Mouse (Mus musculus) midbrain, embryonic 14.5 days (tissue): ENCODE measurements around the gene Ybx3. TPM values are rescaled to one million over a fixed set of nuclear protein-coding genes. Genes with fewer than 3 reads are reported as not detected.

Experiments
- ATAC-seq: fragments of 200-750 bp; cut with Nextera tagmentation; 2 replicates; pipeline ENCODE4 v1.8.0; 2017; ENCODE audit warnings: moderate number of reproducible peaks, moderate library complexity; ENCODE audit not compliant: low FRiP score, low TSS enrichment
- DNase-seq: peaks from one replicate; pipeline ENCODE4 v3.0.0-alpha.2; 2015
- H3K27ac ChIP-seq: fragments of 300-500 bp; sonication (generic); replicated peaks from 2 replicates; pipeline ENCODE4 v1.5.1; 2014; ENCODE audit warnings: mild to moderate bottlenecking, low read depth, low read length, moderate library complexity
- H3K27me3 ChIP-seq: fragments of 300-500 bp; sonication (generic); 2 replicates; pipeline ENCODE4 v1.6.1; 2014; ENCODE audit warnings: low read length, control low read depth, mixed read lengths; ENCODE audit not compliant: control insufficient read depth, insufficient read depth
- H3K36me3 ChIP-seq: fragments of 300-500 bp; sonication (generic); 2 replicates; pipeline ENCODE4 v1.6.1; 2014; ENCODE audit warnings: low read length, control low read depth; ENCODE audit not compliant: control insufficient read depth, insufficient read depth
- H3K4me1 ChIP-seq: fragments of 300-500 bp; sonication (generic); 2 replicates; pipeline ENCODE4 v1.6.1; 2014; ENCODE audit warnings: mild to moderate bottlenecking, antibody characterized with exemption, low read length, control low read depth; ENCODE audit not compliant: control insufficient read depth, insufficient read depth
- H3K4me2 ChIP-seq: fragments of 300-500 bp; sonication (generic); 2 replicates; pipeline ENCODE4 v1.6.1; 2014; ENCODE audit warnings: mild to moderate bottlenecking, low read length, moderate library complexity
- H3K4me3 ChIP-seq: fragments of 300-500 bp; sonication (generic); replicated peaks from 2 replicates; pipeline ENCODE4 v1.5.1; 2014; ENCODE audit warnings: low read depth, low read length
- H3K9ac ChIP-seq: fragments of 300-500 bp; sonication (generic); replicated peaks from 2 replicates; pipeline ENCODE4 v1.6.1; 2014; ENCODE audit warnings: mild to moderate bottlenecking, low read length, moderate library complexity
- H3K9me3 ChIP-seq: fragments of 300-500 bp; sonication (generic); 2 replicates; pipeline ENCODE4 v1.6.1; 2016; ENCODE audit warnings: low read length, control low read depth, mixed read lengths; ENCODE audit not compliant: control insufficient read depth
- WGBS: fragments of 180-500 bp; shearing (Covaris S2); extraction: QIAGEN DNeasy Blood & Tissue Kit; methylation state at CpG from one replicate; pipeline ENCODE4 v1.1.7; 2014; 5-methylcytosine and 5-hydroxymethylcytosine counted together
- polyA plus RNA-seq: library from polyadenylated mRNA; unstranded; fragments of >200 nt; fragmentation: Nextera tagmentation; extraction: Ambion mirVana; gene quantifications from 2 replicates; pipeline ENCODE4 v1.2.1, GENCODE M21; 2014

Gene Ybx3
- polyA plus RNA-seq, 1 experiment from 2014 or later, result 32.8 TPM

DNA sequence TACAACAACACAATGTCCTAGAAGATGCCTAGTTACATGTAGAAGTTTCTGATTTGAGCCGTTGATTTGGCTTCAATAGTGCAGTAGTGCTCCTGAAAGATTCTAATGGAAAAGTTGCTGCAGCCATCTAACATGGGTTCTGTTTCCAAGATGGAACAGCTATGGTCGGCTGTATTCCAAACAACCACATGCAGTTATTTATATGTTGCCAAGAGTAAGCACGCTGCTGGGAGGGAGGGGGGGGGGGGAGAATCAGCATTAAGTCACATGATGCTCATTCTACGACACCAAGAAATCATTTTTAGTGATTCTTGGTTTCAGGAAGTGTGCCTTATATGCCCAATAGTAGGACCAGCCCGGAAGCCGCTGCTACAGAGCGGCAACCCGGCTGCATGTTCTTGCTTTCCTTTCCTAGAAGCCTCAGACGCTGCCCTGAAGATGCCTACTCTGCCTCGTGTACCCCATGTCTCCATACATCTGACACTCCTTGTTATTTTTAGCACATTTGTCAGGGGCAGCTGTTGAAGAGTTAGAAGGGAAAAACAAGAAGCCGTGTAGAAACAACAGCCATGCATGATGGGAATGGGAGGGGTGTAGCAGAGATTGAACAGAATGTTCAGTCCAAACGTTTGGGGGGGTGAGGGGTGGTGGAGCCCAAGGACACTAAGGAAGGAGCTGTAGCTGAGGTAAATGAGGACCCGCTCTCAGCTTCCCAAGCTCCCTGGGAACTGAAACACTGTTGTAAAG, 13.5 kb downstream of the Ybx3 start:
- no peak for DNase-seq
- no peak overlapping the region for H3K27ac ChIP-seq
- 93% methylated on average over 13 of the region's 13 CpGs for WGBS

GRCm38 (mm10) chr6:131373160-131373559, 15.1 kb downstream of the Ybx3 start:
- no peak overlapping the region for H3K4me3 ChIP-seq
- H3K4me2 ChIP-seq, result no peak overlapping the region
- no peak overlapping the region for H3K9ac ChIP-seq
- H3K9me3 ChIP-seq, result no peaks in the 10 kb centered on the region
- H3K27me3 ChIP-seq, result no peaks in the 10 kb centered on the region
- whole genome bisulfite sequencing, result 97% methylated on average over 5 of the region's 5 CpGs
- no peak overlapping the region for H3K27ac ChIP-seq
- DNase-seq (no peak), ATAC-seq (no peak)
- peaks cover 48% of the 10 kb centered on the region for H3K36me3 ChIP-seq
- H3K4me1 ChIP-seq, result no peaks in the 10 kb centered on the region

More for the DNA sequence above, 13.5 kb downstream of the Ybx3 start:
- Histone ChIP-seq H3K4me3 (no peak overlapping the region), H3K9me3 (no peaks in the 10 kb centered on the region), H3K9ac (no peak overlapping the region), H3K36me3 (peaks cover 53% of the 10 kb centered on the region), H3K27me3 (no peaks in the 10 kb centered on the region), H3K4me1 (no peaks in the 10 kb centered on the region), H3K4me2 (no peak overlapping the region)
- ATAC-seq, result no peak

DNA sequence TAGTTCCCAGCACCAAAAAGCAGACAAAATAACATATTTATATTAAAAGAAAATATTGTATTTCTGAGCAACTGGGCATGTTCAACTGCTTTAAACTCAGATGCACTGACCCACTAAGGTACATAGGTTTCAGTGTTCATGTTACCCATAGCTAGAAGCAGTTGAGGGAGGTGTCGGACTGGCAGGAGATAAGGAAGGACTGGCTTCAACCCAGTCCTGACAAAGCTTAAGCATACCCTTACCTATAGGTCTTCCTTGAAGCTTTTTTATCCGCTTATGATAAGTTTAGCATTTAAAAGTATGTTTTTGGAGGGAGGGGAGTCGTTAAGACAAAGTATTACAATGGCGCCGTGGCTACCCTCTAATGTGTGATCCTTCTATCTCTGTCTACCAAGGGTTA, 17.5 kb downstream of the Ybx3 start:
- DNase-seq, result no peak
- Histone ChIP-seq H3K27me3 (no peaks in the 10 kb centered on the region), H3K9ac (no peak overlapping the region), H3K4me3 (no peak overlapping the region), H3K27ac (no peak overlapping the region), H3K36me3 (peaks cover 47% of the 10 kb centered on the region), H3K4me2 (no peak overlapping the region), H3K4me1 (no peaks in the 10 kb centered on the region), H3K9me3 (no peaks in the 10 kb centered on the region)
- WGBS, result 97% methylated on average over 5 of the region's 5 CpGs
- ATAC-seq, result no peak

- H3K36me3 ChIP-seq, result peaks cover 46% of the 10 kb centered on the region
- 92% methylated on average over 8 of the region's 8 CpGs for WGBS
- H3K27ac ChIP-seq, result no peak overlapping the region
- no peaks in the 10 kb centered on the region for H3K4me1 ChIP-seq
- H3K9me3 ChIP-seq, result no peaks in the 10 kb centered on the region
- H3K9ac ChIP-seq, result no peak overlapping the region
- DNase-seq (no peak), ATAC-seq (no peak)
- H3K4me3 ChIP-seq, result no peak overlapping the region
- no peaks in the 10 kb centered on the region for H3K27me3 ChIP-seq
- H3K4me2 ChIP-seq, result no peak overlapping the region
These were observed 18.2 kb downstream of the Ybx3 start for GRCm38 (mm10) chr6:131369866-131370616.

- no peak overlapping the region for H3K27ac ChIP-seq
- no peak overlapping the region for H3K4me2 ChIP-seq
- ATAC-seq, result no peak
- 48% methylated on average over 4 of the region's 4 CpGs for WGBS
- no peak overlapping the region for H3K9ac ChIP-seq
- H3K4me1 ChIP-seq, result no peaks in the 10 kb centered on the region
- H3K9me3 ChIP-seq, result no peaks in the 10 kb centered on the region
- H3K4me3 ChIP-seq, result no peak overlapping the region
- no peaks in the 10 kb centered on the region for H3K27me3 ChIP-seq
- peak; percentile 65 for DNase-seq
- H3K36me3 ChIP-seq, result peaks cover 58% of the 10 kb centered on the region
These were observed 21.2 kb downstream of the Ybx3 start for GRCm38 (mm10) chr6:131367101-131367500.

- H3K4me1 ChIP-seq, result no peaks in the 10 kb centered on the region
- ATAC-seq, result no peak
- 93% methylated on average over 2 of the region's 2 CpGs for WGBS
- no peak overlapping the region for H3K9ac ChIP-seq
- no peak overlapping the region for H3K4me2 ChIP-seq
- DNase-seq, result no peak
- no peak overlapping the region for H3K4me3 ChIP-seq
- peaks cover 50% of the 10 kb centered on the region for H3K36me3 ChIP-seq
- no peaks in the 10 kb centered on the region for H3K9me3 ChIP-seq
- no peaks in the 10 kb centered on the region for H3K27me3 ChIP-seq
- H3K27ac ChIP-seq, result no peak overlapping the region
These were observed 23.9 kb downstream of the Ybx3 start for GRCm38 (mm10) chr6:131364353-131364752.

DNA sequence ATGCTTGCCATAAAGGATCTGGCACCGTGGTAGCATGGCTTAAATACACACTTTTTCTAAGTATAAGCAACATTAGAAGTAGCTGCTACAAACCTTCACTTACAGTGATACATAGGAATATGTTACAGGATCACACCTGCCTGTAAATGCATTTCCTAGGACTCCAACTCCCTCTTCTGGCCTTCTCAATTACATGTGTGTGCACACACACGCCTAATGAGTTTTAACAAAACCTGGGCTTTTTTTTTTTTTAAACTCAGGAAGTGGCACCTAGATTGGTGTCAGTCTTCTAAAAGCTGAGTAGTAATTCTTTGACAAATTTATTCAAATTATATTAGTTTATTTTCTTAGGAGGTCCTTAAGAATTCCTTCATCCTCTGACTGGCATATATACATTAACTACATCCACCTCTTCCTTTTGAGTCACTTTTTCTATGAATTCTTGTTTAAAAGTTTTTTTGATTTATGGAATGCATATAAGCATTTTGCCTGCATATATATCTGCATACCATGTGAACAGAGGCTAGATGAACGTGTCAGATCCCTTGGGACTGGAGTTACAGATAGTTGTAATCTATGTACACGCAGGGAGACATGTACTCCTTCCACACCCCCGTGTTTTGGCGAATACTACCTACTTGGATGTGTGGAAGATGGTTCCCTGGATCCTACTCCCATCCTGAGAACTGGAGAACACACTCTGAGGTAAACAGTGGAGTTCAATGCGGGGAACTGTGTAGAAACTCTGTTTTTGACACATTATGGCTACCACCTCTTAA, 25.1 kb downstream of the Ybx3 start:
- Histone ChIP-seq H3K4me3 (no peak overlapping the region), H3K27me3 (no peaks in the 10 kb centered on the region), H3K36me3 (peaks cover 41% of the 10 kb centered on the region), H3K4me1 (no peaks in the 10 kb centered on the region), H3K4me2 (no peak overlapping the region), H3K9ac (no peak overlapping the region), H3K9me3 (no peaks in the 10 kb centered on the region), H3K27ac (no peak overlapping the region)
- ATAC-seq (no peak), DNase-seq (no peak)
- 83% methylated on average over 7 of the region's 7 CpGs for WGBS

DNA sequence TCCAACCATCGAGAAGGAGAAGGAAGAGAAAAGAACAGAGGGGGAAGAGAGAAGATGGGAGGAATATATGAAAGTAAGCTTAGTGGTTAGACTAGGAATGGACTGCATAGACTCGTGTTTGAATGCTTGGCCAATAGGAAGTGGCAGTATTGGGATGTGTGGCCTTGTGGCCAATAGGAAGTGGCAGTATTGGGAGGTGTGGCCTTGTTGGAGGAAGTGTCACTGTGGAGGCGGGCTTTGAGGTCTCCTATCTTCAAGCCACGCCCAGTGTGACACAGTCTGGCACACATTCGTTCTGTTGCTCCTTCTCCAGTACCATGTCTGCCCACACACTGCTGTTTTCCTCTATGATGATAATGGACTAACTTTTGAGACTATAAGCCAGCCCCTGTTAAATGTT, 27.6 kb downstream of the Ybx3 start:
- WGBS, result 76% methylated on average over 5 of the region's 5 CpGs
- ATAC-seq, result no peak
- H3K9me3 ChIP-seq, result no peaks in the 10 kb centered on the region

More for the DNA sequence above, 27.6 kb downstream of the Ybx3 start:
- H3K27ac ChIP-seq, result no peak overlapping the region
- H3K4me3 ChIP-seq, result no peak overlapping the region
- H3K4me1 ChIP-seq, result no peaks in the 10 kb centered on the region
- H3K36me3 ChIP-seq, result peaks cover 22% of the 10 kb centered on the region
- H3K4me2 ChIP-seq, result no peak overlapping the region
- H3K27me3 ChIP-seq, result no peaks in the 10 kb centered on the region
- H3K9ac ChIP-seq, result no peak overlapping the region
- DNase-seq, result no peak
